Mouse (Mus musculus): ENCODE measurements around the gene Pfn3. TPM values are rescaled to one million over a fixed set of nuclear protein-coding genes. Genes with fewer than 3 reads are reported as not detected.

The Pfn3 gene
- total and polyA plus RNA-seq, 3 experiments = not detected

DNA sequence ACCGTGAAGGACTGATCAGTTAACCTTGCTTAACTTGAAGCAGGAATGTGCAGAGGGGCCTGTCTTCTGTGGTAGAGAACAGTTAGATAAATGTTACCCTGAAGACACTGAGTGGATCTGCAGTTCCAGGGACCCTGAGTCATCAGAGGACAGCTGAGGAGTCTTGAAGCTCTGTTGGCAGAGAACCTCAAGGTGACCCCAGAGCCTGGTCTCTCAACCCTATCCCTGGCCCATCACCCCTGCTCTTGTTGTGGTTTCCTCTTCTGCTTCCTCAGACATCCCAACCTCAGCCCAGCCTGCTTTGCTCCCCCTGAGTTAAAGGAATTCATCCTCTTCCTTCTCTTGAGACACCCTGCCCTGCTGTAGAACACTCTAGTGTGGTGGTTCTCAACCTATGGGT is 16.9 kb downstream of the Pfn3 start, which contains the start of gene Slc34a1:
Gene Slc34a1, plus strand, starts transcription at position 100 of the 400 bp plus-strand sequence.
- H3K36me3 ChIP-seq (replicated peaks in 1 of 2; ENCODE audit: control insufficient read depth in 1 of 2, insufficient read depth in 1 of 2, low read length in 1 of 2) = no peaks in the 10 kb centered on the region
- H3K9me3 ChIP-seq (replicated peaks; ENCODE audit: low read length) = no peaks in the 10 kb centered on the region
- H3K79me2 ChIP-seq (replicated peaks; ENCODE audit: control insufficient read depth, extremely low read depth, insufficient read depth, poor library complexity, severe bottlenecking) = no peaks in the 10 kb centered on the region
- no peak within 1 kb of the TSS for H3K27ac ChIP-seq (ENCODE audit: insufficient read depth, low read depth)
- peaks cover 2 to 6% of the 10 kb centered on the region in 2 experiments; a peak in 3 of 4 replicates for H3K4me1 ChIP-seq (ENCODE audit: control insufficient read depth in 1 of 2, insufficient read depth in 2 of 2)
- dilution Hi-C loops (cut with MboI; ENCODE audit: extremely low pct_ligation_motif_present, extremely low pct_unique_long_range_greater_than_20kb, low sequenced_read_pairs) (no loop called here), in situ Hi-C loops (cut with MboI; ENCODE audit: low pct_ligation_motif_present, low pct_unique_long_range_greater_than_20kb, low sequenced_read_pairs) (no loop called here)
- no peak for TF ChIP-seq KAT2A (IDR thresholded peaks at IDR 0.05; ENCODE audit: insufficient replicate concordance, low read length)
- TF ChIP-seq MXI1 (IDR thresholded peaks at IDR 0.05; ENCODE audit: low read depth, low read length) = no peak
- no peak for TF ChIP-seq USF1 (IDR thresholded peaks at IDR 0.05; ENCODE audit: low read depth, low read length)
- no peak for TF ChIP-seq IRF4 (IDR thresholded peaks at IDR 0.05; ENCODE audit: low read depth, low read length)
- TF ChIP-seq SMC3 (IDR thresholded peaks at IDR 0.05; ENCODE audit: low read depth, low read length) = no peak
- no peak for TF ChIP-seq MAZ (IDR thresholded peaks at IDR 0.05; ENCODE audit: low read depth, low read length)
- TF ChIP-seq NELFE (IDR thresholded peaks at IDR 0.05; ENCODE audit: low read depth, low read length) = no peak
- no peak for TF ChIP-seq CHD2 (IDR thresholded peaks at IDR 0.05; ENCODE audit: low read length)
- TF ChIP-seq CTCF (conservative IDR thresholded peaks at IDR 0.05 in 1 of 2, IDR thresholded peaks at IDR 0.05 in 1 of 2; ENCODE audit: low read depth in 2 of 2, low read length in 2 of 2) = no peak
- TF ChIP-seq GABPA (IDR thresholded peaks at IDR 0.05; ENCODE audit: insufficient replicate concordance, low read depth, low read length) = no peak
- H3K4me3 ChIP-seq (replicated peaks in 1 of 3; ENCODE audit: low read depth in 2 of 3, low read length in 2 of 3, poor library complexity in 1 of 3) = no peak within 1 kb of the TSS
- H3K9ac ChIP-seq (ENCODE audit: insufficient read depth, low read depth) = no peak within 1 kb of the TSS
- peaks cover 54% of the 10 kb centered on the region for H3K27me3 ChIP-seq (replicated peaks)
- no peak for DNase-seq (ENCODE audit: extremely low read depth)
- no peak within 1 kb of the TSS for H3K4me2 ChIP-seq (ENCODE audit: insufficient read depth, low read depth, poor library complexity, severe bottlenecking)

DNA sequence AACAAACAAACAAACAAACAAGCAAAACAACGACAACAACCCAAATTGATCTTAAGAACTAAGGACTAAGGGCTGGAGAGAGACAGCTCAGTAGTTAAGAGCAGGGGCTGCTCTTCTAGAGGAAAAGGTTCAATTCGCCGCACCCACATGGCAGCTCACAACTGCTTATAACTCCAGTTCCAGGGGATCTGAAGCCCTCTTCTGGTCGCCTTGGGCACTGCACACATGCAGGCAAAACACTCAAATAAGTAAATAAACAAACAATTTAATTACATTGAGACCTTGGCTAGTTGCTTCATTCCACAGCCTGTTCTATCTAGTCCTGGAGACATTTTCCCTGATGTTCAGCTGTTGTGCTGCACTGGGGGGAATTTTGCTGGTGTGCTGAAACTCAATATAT is 22.1 kb downstream of the Pfn3 start:
- dilution Hi-C loops (cut with MboI; ENCODE audit: extremely low pct_ligation_motif_present, extremely low pct_unique_long_range_greater_than_20kb, low sequenced_read_pairs) = no loop called here
- TF ChIP-seq NRF1 (IDR thresholded peaks at IDR 0.05; ENCODE audit: low read depth, low read length) (no peak), MEF2A (IDR thresholded peaks at IDR 0.05; ENCODE audit: borderline replicate concordance, low read depth, low read length) (no peak), MAX (IDR thresholded peaks at IDR 0.05; ENCODE audit: low read length) (no peak), POLR2A (IDR thresholded peaks at IDR 0.05; ENCODE audit: low read depth, low read length) (no peak), EP300 (IDR thresholded peaks at IDR 0.05; ENCODE audit: low read length) (no peak), CTCF (conservative IDR thresholded peaks at IDR 0.05 in 1 of 2, IDR thresholded peaks at IDR 0.05 in 1 of 2; ENCODE audit: low read depth in 2 of 2, low read length in 2 of 2) (peak; percentile 47 to 64; a peak in 3 of 4 replicates), ELF1 (IDR thresholded peaks at IDR 0.05; ENCODE audit: low read depth, low read length) (no peak), USF1 (IDR thresholded peaks at IDR 0.05; ENCODE audit: low read depth, low read length) (no peak), SMC3 (IDR thresholded peaks at IDR 0.05; ENCODE audit: low read depth, low read length) (peak; percentile 59), ZC3H11A (IDR thresholded peaks at IDR 0.05; ENCODE audit: low read depth, low read length) (no peak), CHD1 (IDR thresholded peaks at IDR 0.05; ENCODE audit: low read depth, low read length) (no peak), MYC (IDR thresholded peaks at IDR 0.05; ENCODE audit: low read depth, low read length) (0 out of 2 replicates have a peak, but pooled peaks have one; percentile 51), GABPA (IDR thresholded peaks at IDR 0.05; ENCODE audit: insufficient replicate concordance, low read depth, low read length) (no peak), UBTF (IDR thresholded peaks at IDR 0.05; ENCODE audit: low read depth, low read length) (no peak), BHLHE40 (IDR thresholded peaks at IDR 0.05; ENCODE audit: low read depth, low read length) (no peak), TBP (conservative IDR thresholded peaks at IDR 0.05; ENCODE audit: low read depth, low read length) (no peak), RAD21 (IDR thresholded peaks at IDR 0.05; ENCODE audit: low read depth, low read length) (peak; percentile 55)
- DNase-seq (ENCODE audit: extremely low read depth) = peak; percentile 37

More for the DNA sequence above, 22.1 kb downstream of the Pfn3 start:
- peaks cover 0 to 2% of the 10 kb centered on the region in 2 experiments; a peak in 1 of 4 replicates for H3K4me1 ChIP-seq (ENCODE audit: control insufficient read depth in 1 of 2, insufficient read depth in 2 of 2)
- H3K27me3 ChIP-seq (replicated peaks) = peaks cover 17% of the 10 kb centered on the region
- no peak overlapping the region for H3K4me3 ChIP-seq (replicated peaks in 1 of 3; ENCODE audit: low read depth in 2 of 3, low read length in 2 of 3, poor library complexity in 1 of 3)
- no peak overlapping the region for H3K4me2 ChIP-seq (ENCODE audit: insufficient read depth, low read depth, poor library complexity, severe bottlenecking)
- H3K9ac ChIP-seq (ENCODE audit: insufficient read depth, low read depth) = no peak overlapping the region
- no peak overlapping the region for H3K27ac ChIP-seq (ENCODE audit: insufficient read depth, low read depth)
- in situ Hi-C loops (cut with MboI; ENCODE audit: low pct_ligation_motif_present, low pct_unique_long_range_greater_than_20kb, low sequenced_read_pairs) = no loop called here
- H3K9me3 ChIP-seq (replicated peaks; ENCODE audit: low read length) = no peaks in the 10 kb centered on the region
- no peaks in the 10 kb centered on the region for H3K79me2 ChIP-seq (replicated peaks; ENCODE audit: control insufficient read depth, extremely low read depth, insufficient read depth, poor library complexity, severe bottlenecking)
- no peaks in the 10 kb centered on the region for H3K36me3 ChIP-seq (replicated peaks in 1 of 2; ENCODE audit: control insufficient read depth in 1 of 2, insufficient read depth in 1 of 2, low read length in 1 of 2)

Measured in CH12.LX (cell line).